Mouse (Mus musculus): Measurements from ENCODE around the gene Znfx1. TPM values are rescaled to one million over a fixed set of nuclear protein-coding genes. Genes with fewer than 3 reads are reported as not detected.

Znfx1 gene
- polyA plus RNA-seq, 1 experiment from 2014 or later: 6.3 TPM

- Histone ChIP-seq H3K4me2 (ENCODE audit: low read depth, low read length) (peak overlapping the region; percentile 36; the same call in 1 of the 2 replicates), H3K4me3 (ENCODE audit: low read depth, low read length) (no peak overlapping the region), H3K4me1 (ENCODE audit: insufficient read depth) (peaks cover 32% of the 10 kb centered on the region), H3K27ac (ENCODE audit: low read depth) (peak overlapping the region; percentile 58), H3K36me3 (replicated peaks; ENCODE audit: insufficient read depth, low read length) (peaks cover 60% of the 10 kb centered on the region), H3K9ac (replicated peaks) (no peak overlapping the region), H3K27me3 (ENCODE audit: insufficient read depth, low read length) (no peaks in the 10 kb centered on the region), H3K9me3 (ENCODE audit: low read length) (no peaks in the 10 kb centered on the region)
- 47% methylated on average over 3 of the region's 3 CpGs for WGBS (ENCODE audit: insufficient replicate concordance)
- DNase-seq: no peak
- TF ChIP-seq CTCF (IDR thresholded peaks at IDR 0.05; ENCODE audit: low read depth): no peak
- 0 out of 2 replicates have a peak, but pooled peaks have one; percentile 22 for TF ChIP-seq EP300 (IDR thresholded peaks at IDR 0.05; ENCODE audit: low read depth)
- no peak for ATAC-seq
Measured at GRCm38 (mm10) chr2:167058201-167058600, 4.6 kb downstream of the Znfx1 start.

- Histone ChIP-seq H3K4me2 (ENCODE audit: low read depth, low read length) (no peak overlapping the region), H3K36me3 (replicated peaks; ENCODE audit: insufficient read depth, low read length) (peaks cover 68% of the 10 kb centered on the region), H3K4me3 (ENCODE audit: low read depth, low read length) (no peak overlapping the region), H3K27ac (ENCODE audit: low read depth) (no peak overlapping the region), H3K4me1 (ENCODE audit: insufficient read depth) (peaks cover 34% of the 10 kb centered on the region), H3K9me3 (ENCODE audit: low read length) (no peaks in the 10 kb centered on the region), H3K27me3 (ENCODE audit: insufficient read depth, low read length) (no peaks in the 10 kb centered on the region), H3K9ac (replicated peaks) (no peak overlapping the region)
- 88% methylated on average over 5 of the region's 5 CpGs for WGBS (ENCODE audit: insufficient replicate concordance)
- DNase-seq: no peak
- no peak for ATAC-seq
- TF ChIP-seq CTCF (IDR thresholded peaks at IDR 0.05; ENCODE audit: low read depth) (no peak), EP300 (IDR thresholded peaks at IDR 0.05; ENCODE audit: low read depth) (no peak)
Measured at GRCm38 (mm10) chr2:167056942-167057323, 5.9 kb downstream of the Znfx1 start.

- Histone ChIP-seq H3K4me1 (ENCODE audit: insufficient read depth) (peaks cover 30% of the 10 kb centered on the region), H3K9me3 (ENCODE audit: low read length) (no peaks in the 10 kb centered on the region), H3K9ac (replicated peaks) (no peak overlapping the region), H3K4me3 (ENCODE audit: low read depth, low read length) (no peak overlapping the region), H3K27me3 (ENCODE audit: insufficient read depth, low read length) (no peaks in the 10 kb centered on the region), H3K4me2 (ENCODE audit: low read depth, low read length) (no peak overlapping the region), H3K27ac (ENCODE audit: low read depth) (no peak overlapping the region), H3K36me3 (replicated peaks; ENCODE audit: insufficient read depth, low read length) (peaks cover 69% of the 10 kb centered on the region)
- TF ChIP-seq CTCF (IDR thresholded peaks at IDR 0.05; ENCODE audit: low read depth) (no peak), EP300 (IDR thresholded peaks at IDR 0.05; ENCODE audit: low read depth) (no peak)
- ATAC-seq (no peak), DNase-seq (no peak)
- 94% methylated on average over 15 of the region's 15 CpGs for WGBS (ENCODE audit: insufficient replicate concordance)
Measured at GRCm38 (mm10) chr2:167056210-167056941, 6.4 kb downstream of the Znfx1 start.

GRCm38 (mm10) chr2:167055386-167055785 lies 7.4 kb downstream of the Znfx1 start:
- Histone ChIP-seq H3K4me2 (ENCODE audit: low read depth, low read length) (peak overlapping the region; percentile 27; the same call in 1 of the 2 replicates), H3K9ac (replicated peaks) (no peak overlapping the region), H3K27ac (ENCODE audit: low read depth) (no peak overlapping the region), H3K4me3 (ENCODE audit: low read depth, low read length) (no peak overlapping the region), H3K36me3 (replicated peaks; ENCODE audit: insufficient read depth, low read length) (peaks cover 77% of the 10 kb centered on the region), H3K27me3 (ENCODE audit: insufficient read depth, low read length) (no peaks in the 10 kb centered on the region), H3K4me1 (ENCODE audit: insufficient read depth) (peaks cover 23% of the 10 kb centered on the region), H3K9me3 (ENCODE audit: low read length) (no peaks in the 10 kb centered on the region)
- WGBS (ENCODE audit: insufficient replicate concordance): 83% methylated on average over 15 of the region's 15 CpGs
- DNase-seq (no peak), ATAC-seq (no peak)
- TF ChIP-seq CTCF (IDR thresholded peaks at IDR 0.05; ENCODE audit: low read depth): no peak
- TF ChIP-seq EP300 (IDR thresholded peaks at IDR 0.05; ENCODE audit: low read depth): no peak

GRCm38 (mm10) chr2:167053127-167053844 lies 9.5 kb downstream of the Znfx1 start:
- no peak overlapping the region for H3K27ac ChIP-seq (ENCODE audit: low read depth)
- no peak overlapping the region for H3K4me3 ChIP-seq (ENCODE audit: low read depth, low read length)
- TF ChIP-seq CTCF (IDR thresholded peaks at IDR 0.05; ENCODE audit: low read depth) (no peak), EP300 (IDR thresholded peaks at IDR 0.05; ENCODE audit: low read depth) (no peak)
- DNase-seq (no peak), ATAC-seq (no peak)
- H3K36me3 ChIP-seq (replicated peaks; ENCODE audit: insufficient read depth, low read length): peaks cover 86% of the 10 kb centered on the region
- peak overlapping the region; percentile 47 for H3K4me2 ChIP-seq (ENCODE audit: low read depth, low read length)
- H3K9ac ChIP-seq (replicated peaks): no peak overlapping the region
- no peaks in the 10 kb centered on the region for H3K9me3 ChIP-seq (ENCODE audit: low read length)
- H3K27me3 ChIP-seq (ENCODE audit: insufficient read depth, low read length): no peaks in the 10 kb centered on the region
- WGBS (ENCODE audit: insufficient replicate concordance): 69% methylated on average over 9 of the region's 9 CpGs
- H3K4me1 ChIP-seq (ENCODE audit: insufficient read depth): peaks cover 10% of the 10 kb centered on the region

GRCm38 (mm10) chr2:167048698-167049358 lies 14.0 kb downstream of the Znfx1 start:
- Histone ChIP-seq H3K9ac (replicated peaks) (no peak overlapping the region), H3K4me2 (ENCODE audit: low read depth, low read length) (no peak overlapping the region), H3K36me3 (replicated peaks; ENCODE audit: insufficient read depth, low read length) (peaks cover 81% of the 10 kb centered on the region), H3K9me3 (ENCODE audit: low read length) (no peaks in the 10 kb centered on the region), H3K27ac (ENCODE audit: low read depth) (no peak overlapping the region), H3K27me3 (ENCODE audit: insufficient read depth, low read length) (no peaks in the 10 kb centered on the region), H3K4me1 (ENCODE audit: insufficient read depth) (peaks cover 12% of the 10 kb centered on the region), H3K4me3 (ENCODE audit: low read depth, low read length) (no peak overlapping the region)
- no peak for TF ChIP-seq CTCF (IDR thresholded peaks at IDR 0.05; ENCODE audit: low read depth)
- TF ChIP-seq EP300 (IDR thresholded peaks at IDR 0.05; ENCODE audit: low read depth): no peak
- ATAC-seq (no peak), DNase-seq (no peak)
- 85% methylated on average over 8 of the region's 8 CpGs for WGBS (ENCODE audit: insufficient replicate concordance)
